Mouse (Mus musculus): ENCODE data around the gene Pmepa1.

The Pmepa1 gene

DNA sequence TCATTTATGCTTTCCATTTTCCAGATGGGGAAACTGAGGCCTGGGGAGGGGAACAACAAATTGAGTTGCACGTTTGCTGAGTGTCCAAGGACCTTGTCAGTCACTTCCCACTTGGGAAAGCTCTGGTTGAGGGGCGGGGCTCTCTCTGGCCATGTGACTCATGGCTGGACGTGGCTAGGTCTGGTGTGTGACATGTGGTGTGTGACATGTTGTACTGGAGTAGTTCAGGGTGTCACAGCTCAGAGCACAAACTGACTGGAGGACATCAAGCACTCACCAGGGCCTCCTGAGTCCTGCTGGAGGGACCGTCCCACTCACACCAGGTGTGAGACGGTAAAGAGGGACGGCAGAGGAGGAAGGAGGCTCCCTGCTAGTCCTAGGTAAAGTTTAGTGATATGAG is 91.1 kb downstream of the Pmepa1 start:
- DNase-seq (ENCODE audit: low spot score in 2 of 2): no peak

DNA sequence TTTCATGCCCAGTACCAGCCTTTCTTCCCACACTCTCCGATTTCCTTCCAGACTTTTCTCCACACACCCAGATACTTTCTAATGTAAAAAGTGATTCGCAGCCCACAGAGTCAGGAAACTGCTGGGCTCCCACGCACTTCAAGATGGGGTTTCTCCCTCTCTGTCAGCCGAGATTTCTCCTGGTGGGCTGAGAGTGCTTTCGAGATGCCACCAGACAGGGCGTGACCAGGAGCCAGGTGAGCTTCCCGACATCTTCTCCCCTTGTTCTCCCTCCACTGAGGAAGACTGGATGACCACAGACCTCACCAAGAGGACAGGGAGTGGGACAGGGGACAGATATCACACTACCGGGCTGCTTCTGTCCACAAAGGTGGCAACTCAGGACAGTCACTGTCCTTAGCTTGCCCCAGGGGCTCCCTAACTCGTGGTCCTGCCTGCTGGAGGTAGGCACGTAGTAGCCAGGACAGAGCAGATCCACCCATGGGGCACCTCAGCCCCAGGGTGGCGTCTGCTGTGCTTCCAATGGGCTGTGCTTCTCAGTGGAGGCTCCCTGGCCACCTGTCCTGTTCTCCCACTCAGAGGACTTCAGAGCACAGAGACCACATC is 91.8 kb downstream of the Pmepa1 start:
- DNase-seq (ENCODE audit: low spot score in 2 of 2): no peak

- DNase-seq (ENCODE audit: low spot score in 2 of 2): peak in 1 of 2 experiments; percentile 56
Measured at GRCm38 (mm10) chr2:173183836-173184460, 92.4 kb downstream of the Pmepa1 start.

- no peak for DNase-seq (ENCODE audit: low spot score in 2 of 2)
Measured at GRCm38 (mm10) chr2:173183311-173183710, 93.0 kb downstream of the Pmepa1 start.

GRCm38 (mm10) chr2:173182796-173183195 is 93.5 kb downstream of the Pmepa1 start:
- DNase-seq (ENCODE audit: low spot score in 2 of 2): no peak

GRCm38 (mm10) chr2:173181901-173182300 is 94.4 kb downstream of the Pmepa1 start:
- DNase-seq (ENCODE audit: low spot score in 2 of 2): no peak

DNA sequence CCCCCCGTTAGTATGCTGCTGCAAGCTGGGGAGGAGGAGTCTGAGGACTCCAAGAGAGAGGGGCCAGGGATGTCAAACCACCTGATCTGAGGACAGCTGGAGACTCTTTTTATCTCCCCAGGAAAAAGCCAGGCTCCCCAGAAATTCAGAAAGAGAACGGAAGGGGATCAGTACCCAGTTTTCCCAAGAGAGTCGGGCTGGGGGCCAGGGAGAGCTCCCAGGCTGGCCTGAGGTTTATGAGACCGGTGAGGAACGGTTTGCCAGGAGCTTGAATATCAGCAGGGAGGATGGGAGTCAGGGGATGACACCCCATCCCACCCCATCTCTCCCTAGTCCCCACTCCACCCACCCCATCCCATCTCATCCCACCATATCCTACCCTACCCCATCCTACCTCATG is 94.8 kb downstream of the Pmepa1 start:
- no peak for DNase-seq (ENCODE audit: low spot score in 2 of 2)

DNA sequence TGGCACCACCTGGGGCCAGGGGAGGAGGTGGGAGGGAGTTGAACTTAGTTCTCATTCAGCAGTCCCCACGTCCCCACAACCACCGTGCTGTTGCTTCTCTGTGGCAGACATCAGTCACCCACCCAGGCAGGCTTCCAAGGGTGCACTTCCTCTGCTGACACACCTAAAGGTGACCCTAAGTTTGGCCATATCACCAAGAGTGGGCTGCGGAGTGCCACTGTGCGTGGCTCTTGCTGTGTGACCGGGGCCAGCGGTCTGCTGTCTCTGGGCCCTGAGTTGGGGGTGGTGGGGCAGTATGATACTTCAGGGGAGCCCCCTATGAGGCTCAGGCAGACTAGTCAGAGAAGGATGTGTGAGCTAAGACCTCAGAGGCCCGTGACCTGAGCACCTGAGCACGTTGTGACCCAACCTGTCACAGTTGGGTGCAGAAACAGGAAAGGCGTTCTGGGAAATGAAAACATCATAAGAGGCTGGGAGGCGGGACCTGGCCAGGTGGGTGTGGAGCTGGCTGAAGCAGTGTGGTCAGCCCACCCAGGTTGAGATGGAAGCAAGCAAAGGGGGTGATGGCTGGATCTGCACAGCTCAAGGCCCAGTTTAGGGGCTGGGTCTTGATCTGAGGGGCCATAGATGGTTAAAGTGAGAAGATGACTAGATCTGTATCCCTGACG is 95.5 kb downstream of the Pmepa1 start:
- no peak for DNase-seq (ENCODE audit: low spot score in 2 of 2)

GRCm38 (mm10) chr2:173180026-173180425 is 96.3 kb downstream of the Pmepa1 start:
- DNase-seq (ENCODE audit: low spot score in 2 of 2): no peak

DNA sequence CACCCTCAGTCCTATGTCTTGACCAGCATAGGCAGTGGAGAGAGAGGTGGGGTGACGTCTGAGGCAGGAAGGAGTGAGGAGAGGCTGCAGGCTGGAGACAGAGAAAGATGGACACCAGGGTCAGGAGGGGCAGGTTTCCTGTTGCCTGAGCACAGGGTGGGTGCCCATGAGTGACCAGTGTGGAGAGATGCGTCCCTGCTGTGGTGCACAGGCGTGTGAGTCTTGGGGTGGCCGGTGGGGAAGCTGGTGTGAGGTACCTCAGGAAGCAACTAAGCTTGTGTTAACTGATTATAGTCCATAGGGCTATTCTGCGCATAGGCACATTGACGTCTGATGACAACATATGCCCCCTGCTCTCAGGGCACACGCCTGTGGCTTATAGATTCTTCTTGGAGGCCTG is 97.3 kb downstream of the Pmepa1 start:
- no peak for DNase-seq (ENCODE audit: low spot score in 2 of 2)

- no peak for DNase-seq (ENCODE audit: low spot score in 2 of 2)
Measured at GRCm38 (mm10) chr2:173177951-173178350, 98.4 kb downstream of the Pmepa1 start.

DNA sequence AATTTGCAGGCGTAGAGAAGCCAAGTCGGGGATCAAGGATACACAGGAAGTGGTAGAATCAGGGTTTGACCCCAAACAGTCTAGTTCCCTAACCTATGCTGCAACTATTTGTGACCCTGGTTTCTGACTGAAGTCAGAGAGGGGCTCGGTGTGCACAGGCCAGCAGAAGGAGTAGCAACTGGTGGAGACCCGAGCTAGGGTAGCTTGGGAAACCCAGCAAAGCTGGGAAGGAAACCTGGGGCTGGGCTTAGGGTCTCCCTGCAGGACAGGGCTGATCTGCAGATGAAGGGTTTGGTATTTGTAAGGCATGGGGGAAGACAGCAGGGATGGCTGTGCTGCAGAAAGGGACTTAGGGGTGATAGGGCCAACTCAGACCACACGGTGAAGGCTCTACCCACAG is 98.9 kb downstream of the Pmepa1 start:
- no peak for DNase-seq (ENCODE audit: low spot score in 2 of 2)

DNA sequence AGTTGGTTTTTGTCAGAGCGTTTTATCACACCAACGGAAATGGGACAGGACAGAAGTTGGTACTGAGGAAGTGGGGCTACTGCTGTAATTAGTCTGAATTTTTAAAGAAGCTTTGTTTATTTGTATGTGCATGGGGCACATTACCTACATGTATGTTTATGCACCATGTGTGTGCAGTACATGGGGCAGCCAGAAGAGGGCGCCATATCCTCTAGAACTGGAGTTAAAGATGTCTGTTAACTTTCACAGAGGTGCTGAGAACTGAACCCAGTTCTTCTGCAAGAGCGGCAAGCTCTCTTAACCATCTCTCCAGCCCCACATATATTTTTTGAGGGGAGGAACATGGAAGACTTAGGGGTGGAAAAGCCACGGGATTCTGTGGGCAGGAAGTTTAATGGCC is 100.6 kb downstream of the Pmepa1 start:
- DNase-seq (ENCODE audit: low spot score in 2 of 2): no peak

DNA sequence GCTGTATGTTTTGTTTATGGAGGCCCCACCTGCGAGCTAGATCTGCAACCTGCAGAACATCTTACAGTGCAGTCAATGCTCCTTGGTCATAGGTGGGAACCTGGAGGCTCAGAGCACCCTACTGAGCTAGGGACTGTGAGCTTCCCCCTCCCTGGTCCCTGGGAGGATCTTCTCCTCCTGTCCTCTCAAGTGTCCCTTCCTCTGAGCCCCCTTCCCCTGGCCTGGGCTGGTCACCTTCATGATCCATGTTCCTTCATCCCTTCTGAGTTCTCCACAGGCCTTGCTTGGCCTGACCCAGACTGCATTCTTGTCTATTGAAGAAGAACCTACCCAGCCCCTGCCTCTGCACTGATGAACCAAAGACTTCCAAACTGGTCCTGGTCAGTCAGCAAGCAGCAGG is 101.8 kb downstream of the Pmepa1 start:
- DNase-seq (ENCODE audit: low spot score in 2 of 2): no peak

Data from urinary bladder, postnatal 36 days (tissue).